Mouse (Mus musculus) liver, embryonic 13.5 days (tissue): ENCODE data around the gene Prx. TPM values are rescaled to one million over a fixed set of nuclear protein-coding genes. Genes with fewer than 3 reads are reported as not detected.
A peak's percentile ranks its signal among the peaks of the same experiment; 100 is the strongest.
"Not testable (repeated sequence)": the region's sequence is repeated elsewhere in the genome, so short reads cannot be mapped to it uniquely, and the experiment has no call there.

Source experiments
- ATAC-seq: fragments of 200-750 bp; cut with Nextera tagmentation; 2 replicates; pipeline ENCODE4 v1.8.0; 2017; ENCODE audit warnings: low read depth, mild to moderate bottlenecking, moderate number of reproducible peaks, moderate library complexity
- DNase-seq: peaks from one replicate; pipeline ENCODE4 v3.0.0; 2022
- H3K27ac ChIP-seq: fragments of 300-500 bp; sonication (generic); 2 replicates; pipeline ENCODE4 v1.5.1; 2015; ENCODE audit warnings: moderate library complexity, mild to moderate bottlenecking, inconsistent platforms
- H3K27me3 ChIP-seq: fragments of 300-500 bp; sonication (generic); 2 replicates; pipeline ENCODE4 v1.6.1; 2015; ENCODE audit warnings: mild to moderate bottlenecking, inconsistent platforms
- H3K36me3 ChIP-seq: fragments of 300-500 bp; sonication (generic); 2 replicates; pipeline ENCODE4 v1.6.1; 2015; ENCODE audit warnings: mild to moderate bottlenecking, inconsistent platforms
- H3K4me1 ChIP-seq: fragments of 300-500 bp; sonication (generic); replicated peaks from 2 replicates; pipeline ENCODE4 v1.6.1; 2015; ENCODE audit warnings: inconsistent platforms
- H3K4me2 ChIP-seq: fragments of 300-500 bp; sonication (generic); 2 replicates; pipeline ENCODE4 v1.6.1; 2015; ENCODE audit warnings: inconsistent platforms, mild to moderate bottlenecking, moderate library complexity
- H3K4me3 ChIP-seq: fragments of 300-500 bp; sonication (generic); replicated peaks from 2 replicates; pipeline ENCODE4 v1.5.1; 2015; ENCODE audit warnings: mild to moderate bottlenecking, inconsistent platforms
- H3K9ac ChIP-seq: fragments of 300-500 bp; sonication (generic); 2 replicates; pipeline ENCODE4 v1.6.1; 2015; ENCODE audit warnings: mild to moderate bottlenecking, inconsistent platforms
- H3K9me3 ChIP-seq: fragments of 300-500 bp; sonication (generic); replicated peaks from 2 replicates; pipeline ENCODE4 v1.6.1; 2016; ENCODE audit warnings: inconsistent platforms
- WGBS: fragments of 180-500 bp; shearing (Covaris S2); methylation state at CpG from one replicate; pipeline ENCODE4 v1.1.7; 2015; ENCODE audit not compliant: insufficient replicate concordance; 5-methylcytosine and 5-hydroxymethylcytosine counted together
- polyA plus RNA-seq: library from polyadenylated mRNA; unstranded; fragments of >200 nt; fragmentation: Nextera tagmentation; extraction: Ambion mirVana; gene quantifications from 2 replicates; pipeline ENCODE4 v1.2.1, GENCODE M21; 2015

Prx gene
- polyA plus RNA-seq, 1 experiment from 2014 or later: 0.78 TPM

DNA sequence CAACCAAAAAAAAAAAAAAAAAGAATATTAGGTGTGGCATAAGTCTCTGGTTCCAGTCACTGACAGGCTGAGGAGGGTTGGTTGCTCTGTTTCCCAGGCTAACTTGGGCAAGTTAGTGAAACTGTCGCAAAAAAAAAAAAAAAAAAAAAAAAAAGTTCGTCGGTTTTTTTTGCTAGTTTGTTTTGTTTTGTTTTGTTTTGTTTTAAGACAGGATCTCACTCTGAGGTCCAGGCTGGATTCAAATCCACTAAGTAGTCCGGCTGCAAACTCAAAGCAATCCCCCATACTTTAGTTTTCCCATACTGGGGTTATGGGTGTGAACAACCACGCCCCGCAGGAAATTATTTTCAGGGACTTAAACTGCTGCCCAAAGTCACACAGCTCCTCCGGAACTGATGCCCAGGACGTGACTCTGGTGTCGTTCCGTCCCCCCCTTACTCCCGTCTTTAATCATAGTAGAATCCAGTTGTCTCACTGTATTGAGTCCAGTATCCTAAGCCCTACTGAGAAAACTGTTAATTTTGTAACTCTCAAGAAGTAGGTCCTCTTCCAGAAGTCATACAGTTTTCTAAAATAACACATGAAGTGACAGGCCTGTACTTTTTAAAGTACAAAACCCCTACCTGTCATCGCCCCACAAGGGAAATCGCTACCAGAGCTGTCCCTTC lies 12.9 kb upstream of the Prx start:
- H3K4me3 ChIP-seq: peak overlapping the region; percentile 87
- peak overlapping the region; percentile 93 for H3K27ac ChIP-seq
- DNase-seq (peak; percentile 53), ATAC-seq (no peak)
- WGBS: 2% methylated on average over 13 of the region's 13 CpGs
- peak overlapping the region; percentile 93 for H3K9ac ChIP-seq
- peaks cover 82% of the 10 kb centered on the region for H3K4me1 ChIP-seq
- peaks cover 15% of the 10 kb centered on the region for H3K36me3 ChIP-seq
- H3K27me3 ChIP-seq: no peaks in the 10 kb centered on the region
- H3K9me3 ChIP-seq: no peaks in the 10 kb centered on the region
- peak overlapping the region; percentile 81 for H3K4me2 ChIP-seq

DNA sequence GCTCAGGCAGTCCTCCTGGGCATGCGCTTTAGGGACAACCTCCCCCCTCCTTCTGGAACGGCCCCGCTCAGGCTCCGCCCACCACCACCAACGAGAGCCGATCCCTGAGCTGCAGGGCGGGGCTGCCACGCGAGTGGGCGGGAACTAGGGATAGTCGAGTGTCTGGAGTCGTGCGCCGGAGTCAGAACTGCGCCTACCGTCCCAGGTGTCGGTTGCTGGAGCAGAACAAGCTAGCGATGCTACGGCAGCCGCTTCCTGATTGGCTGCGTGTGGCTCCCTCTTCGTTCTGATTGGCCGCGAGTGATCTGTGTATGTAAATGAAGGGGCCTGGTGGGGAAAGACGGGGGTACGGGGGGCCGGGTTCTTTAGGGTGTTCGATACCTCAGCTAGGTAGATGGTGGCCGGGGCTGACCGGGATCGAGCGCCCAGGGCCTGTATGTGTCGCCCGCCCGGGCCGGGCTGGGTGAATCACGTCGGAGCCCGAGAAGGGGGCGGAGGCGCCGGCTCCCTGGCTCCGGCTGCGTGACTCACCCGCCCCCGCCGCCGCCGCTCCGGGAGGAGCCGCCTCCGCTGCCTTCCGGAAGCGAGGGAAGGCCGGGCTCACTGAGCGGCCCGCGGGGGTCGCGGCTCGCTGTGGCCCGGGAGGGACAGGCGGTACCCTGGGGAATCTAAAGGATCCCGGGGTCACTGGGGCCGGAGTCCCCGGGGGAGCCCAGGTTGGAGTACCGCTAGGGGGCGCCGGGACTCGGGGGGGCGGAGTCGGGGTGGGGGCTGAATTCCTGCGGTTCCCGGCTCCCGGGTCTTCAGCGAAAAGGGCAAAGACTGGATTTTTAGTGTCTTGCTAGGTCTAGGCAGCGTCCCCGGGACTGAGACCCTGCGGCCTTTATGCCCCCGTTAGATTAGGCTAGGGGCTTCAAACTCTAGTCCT lies 12.1 kb upstream of the Prx start, which contains the start of gene Sertad1:
Sertad1 (plus strand) TSS at position 141 of the 928 bp plus-strand sequence.
- Histone ChIP-seq H3K9me3 (no peaks in the 10 kb centered on the region), H3K27me3 (no peaks in the 10 kb centered on the region), H3K27ac (peak within 1 kb of the TSS; percentile 93), H3K4me1 (peaks cover 83% of the 10 kb centered on the region), H3K4me3 (peak within 1 kb of the TSS; percentile 87), H3K9ac (peak within 1 kb of the TSS; percentile 93), H3K4me2 (peak within 1 kb of the TSS; percentile 81), H3K36me3 (peaks cover 15% of the 10 kb centered on the region)
- WGBS: under 1% methylated on average over 75 of the region's 80 CpGs
- ATAC-seq (peak; percentile 78), DNase-seq (peak; percentile 100)

DNA sequence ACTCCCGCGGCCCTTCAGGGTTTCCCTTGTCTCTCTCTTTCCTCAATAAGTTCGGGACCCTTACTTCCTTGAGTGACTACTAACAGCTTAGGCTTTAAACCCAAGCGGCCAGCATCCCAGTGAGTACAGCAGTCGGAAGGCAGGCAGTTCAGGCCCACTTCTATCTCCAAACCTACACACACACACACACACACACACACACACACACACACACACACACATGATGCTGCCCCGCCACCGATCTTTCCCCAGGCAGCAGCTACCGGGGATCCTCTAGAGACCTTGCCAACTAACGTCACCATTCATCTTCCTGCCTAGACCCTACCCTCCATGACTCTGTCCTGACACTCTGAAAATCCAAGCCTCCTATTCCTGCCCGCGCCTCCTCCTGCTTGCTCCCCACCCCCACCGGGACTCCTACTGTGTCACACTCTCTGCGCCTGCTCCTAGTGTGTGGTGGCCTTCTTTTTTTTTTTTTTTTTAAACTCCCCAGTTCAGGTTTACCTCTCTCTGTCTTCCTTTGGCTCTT lies 11.3 kb upstream of the Prx start:
- no peaks in the 10 kb centered on the region for H3K27me3 ChIP-seq
- DNase-seq: peak; percentile 48
- H3K9me3 ChIP-seq: no peaks in the 10 kb centered on the region
- peak overlapping the region; percentile 87 for H3K4me3 ChIP-seq
- WGBS: 2% methylated on average over 13 of the region's 13 CpGs
- H3K9ac ChIP-seq: peak overlapping the region; percentile 93
- peak overlapping the region; percentile 81 for H3K4me2 ChIP-seq
- H3K36me3 ChIP-seq: peaks cover 15% of the 10 kb centered on the region
- peaks cover 83% of the 10 kb centered on the region for H3K4me1 ChIP-seq
- ATAC-seq: no peak
- H3K27ac ChIP-seq: peak overlapping the region; percentile 93

DNA sequence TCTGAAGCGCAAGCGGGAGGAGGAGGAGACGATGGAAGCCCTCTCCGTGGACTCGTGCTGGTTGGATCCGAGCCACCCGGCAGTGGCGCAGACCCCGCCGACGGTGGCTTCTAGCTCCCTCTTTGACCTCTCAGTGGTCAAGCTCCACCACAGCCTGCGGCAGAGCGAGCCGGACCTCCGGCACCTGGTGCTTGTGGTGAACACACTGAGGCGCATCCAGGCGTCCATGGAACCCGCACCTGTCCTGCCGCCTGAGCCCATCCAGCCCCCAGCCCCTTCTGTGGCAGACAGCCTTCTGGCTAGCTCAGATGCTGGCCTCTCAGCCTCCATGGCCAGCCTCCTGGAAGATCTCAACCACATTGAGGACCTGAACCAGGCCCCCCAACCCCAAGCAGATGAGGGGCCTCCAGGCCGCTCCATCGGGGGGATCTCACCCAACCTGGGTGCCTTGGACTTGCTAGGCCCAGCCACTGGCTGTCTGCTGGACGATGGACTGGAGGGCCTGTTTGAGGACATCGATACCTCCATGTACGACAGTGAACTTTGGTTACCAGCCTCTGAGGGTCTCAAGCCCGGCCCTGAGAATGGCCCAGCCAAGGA lies 9.8 kb upstream of the Prx start:
- ATAC-seq: no peak
- DNase-seq: no peak
- 86% methylated on average over 25 of the region's 25 CpGs for WGBS

DNA sequence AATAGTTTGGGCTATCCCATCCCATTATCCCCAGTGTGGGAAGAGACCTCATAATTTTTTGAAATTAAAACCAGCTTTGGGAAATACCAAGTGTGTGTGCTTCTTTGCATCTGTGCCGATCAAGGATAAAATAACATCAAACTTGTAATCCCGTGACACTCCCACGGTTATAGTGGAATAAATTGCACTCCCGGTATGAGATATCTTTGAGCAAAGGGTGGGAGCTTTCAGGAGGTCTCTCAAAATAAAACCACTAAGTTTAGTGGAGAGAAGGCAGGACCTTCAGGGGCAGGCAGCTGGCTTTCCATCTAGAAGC lies 8.9 kb upstream of the Prx start:
- ATAC-seq: no peak
- Histone ChIP-seq H3K27ac (peak overlapping the region; percentile 93), H3K9ac (peak overlapping the region; percentile 80), H3K9me3 (no peaks in the 10 kb centered on the region), H3K4me1 (peaks cover 77% of the 10 kb centered on the region), H3K4me3 (peak overlapping the region; percentile 60), H3K27me3 (no peaks in the 10 kb centered on the region), H3K4me2 (peak overlapping the region; percentile 81), H3K36me3 (peaks cover 15% of the 10 kb centered on the region)
- WGBS: 26% methylated on average over 4 of the region's 4 CpGs
- DNase-seq: no peak

More for the DNA sequence above, 9.8 kb upstream of the Prx start:
- Histone ChIP-seq H3K27me3 (no peaks in the 10 kb centered on the region), H3K4me1 (peaks cover 79% of the 10 kb centered on the region), H3K9me3 (no peaks in the 10 kb centered on the region), H3K4me3 (peak overlapping the region; percentile 60), H3K4me2 (peak overlapping the region; percentile 81), H3K27ac (peak overlapping the region; percentile 93), H3K36me3 (peaks cover 15% of the 10 kb centered on the region), H3K9ac (peak overlapping the region; percentile 80)

DNA sequence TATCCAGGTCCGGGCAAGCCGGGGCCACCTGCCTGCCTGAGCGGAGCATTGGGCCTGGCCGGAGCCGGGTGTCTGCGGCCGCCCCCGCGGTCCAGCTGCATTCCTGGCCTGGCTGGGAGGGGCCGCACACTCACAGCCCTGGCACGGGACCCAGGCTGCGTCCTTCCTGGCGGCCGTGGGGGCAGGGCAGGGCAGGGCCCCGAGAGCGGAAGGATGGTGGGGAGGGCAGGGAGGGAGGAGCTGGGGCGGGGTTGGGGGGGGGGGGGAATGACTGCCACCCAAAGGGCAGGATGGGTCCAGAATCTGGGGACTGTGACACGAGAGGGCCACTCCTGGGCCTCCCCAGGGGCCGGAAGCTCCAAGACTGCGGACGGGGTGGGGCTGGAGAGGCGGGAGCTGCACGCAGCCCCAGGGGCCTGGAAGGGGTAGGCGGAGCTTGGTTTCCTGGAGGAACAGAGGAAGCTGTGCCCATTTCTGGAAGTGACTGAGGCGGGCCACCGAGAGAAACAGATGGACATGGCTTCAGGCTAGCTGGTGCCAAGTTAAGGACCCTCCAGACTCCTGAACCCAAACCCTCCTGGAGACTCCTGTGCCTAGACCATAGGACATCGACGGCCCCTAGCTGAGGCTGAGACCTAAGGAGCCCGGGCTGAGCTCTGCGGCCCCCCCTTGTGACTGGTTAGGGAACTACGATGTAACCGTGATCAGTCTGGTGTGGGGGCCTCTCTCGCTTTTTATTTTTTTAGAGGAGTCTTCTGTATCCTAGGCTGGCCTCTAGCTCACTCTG lies 8.4 kb upstream of the Prx start:
- Histone ChIP-seq H3K27me3 (no peaks in the 10 kb centered on the region), H3K9me3 (no peaks in the 10 kb centered on the region), H3K4me3 (peak overlapping the region; percentile 60), H3K4me1 (peaks cover 73% of the 10 kb centered on the region), H3K9ac (peak overlapping the region; percentile 80), H3K27ac (peak overlapping the region; percentile 93), H3K4me2 (peak overlapping the region; percentile 81), H3K36me3 (peaks cover 15% of the 10 kb centered on the region)
- ATAC-seq (peak; percentile 89), DNase-seq (peak; percentile 94)
- WGBS: 0% methylated on average over 33 of the region's 33 CpGs

DNA sequence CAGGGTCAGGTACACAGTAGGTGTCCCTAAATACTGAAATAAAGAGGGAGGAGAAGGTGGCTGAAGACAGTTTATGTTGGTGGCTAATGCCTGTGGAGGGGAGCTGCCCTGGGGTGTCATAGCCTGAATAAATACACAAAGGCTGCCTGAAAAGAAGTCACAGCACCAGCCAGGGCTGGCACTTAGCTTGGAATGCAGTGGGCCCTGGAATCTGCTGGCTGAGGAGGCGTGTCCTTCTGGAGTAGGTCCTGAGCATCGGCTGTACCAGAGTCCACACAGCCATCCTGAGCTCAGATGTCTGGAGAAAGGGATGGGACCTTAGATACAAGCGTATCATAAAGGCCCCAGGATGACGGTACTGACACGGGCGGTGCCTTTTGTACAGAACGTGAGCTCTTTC lies 7.3 kb upstream of the Prx start:
- 0 out of 2 replicates have a peak overlapping the region, but pooled peaks have one; percentile 60 for H3K4me3 ChIP-seq
- no peak for DNase-seq
- 75% methylated on average over 7 of the region's 7 CpGs for WGBS
- peaks cover 72% of the 10 kb centered on the region for H3K4me1 ChIP-seq
- peak overlapping the region; percentile 81 for H3K4me2 ChIP-seq
- peak overlapping the region; percentile 93 for H3K27ac ChIP-seq
- ATAC-seq: no peak
- H3K9me3 ChIP-seq: no peaks in the 10 kb centered on the region
- H3K27me3 ChIP-seq: no peaks in the 10 kb centered on the region
- H3K9ac ChIP-seq: peak overlapping the region; percentile 80
- peaks cover 15% of the 10 kb centered on the region for H3K36me3 ChIP-seq

DNA sequence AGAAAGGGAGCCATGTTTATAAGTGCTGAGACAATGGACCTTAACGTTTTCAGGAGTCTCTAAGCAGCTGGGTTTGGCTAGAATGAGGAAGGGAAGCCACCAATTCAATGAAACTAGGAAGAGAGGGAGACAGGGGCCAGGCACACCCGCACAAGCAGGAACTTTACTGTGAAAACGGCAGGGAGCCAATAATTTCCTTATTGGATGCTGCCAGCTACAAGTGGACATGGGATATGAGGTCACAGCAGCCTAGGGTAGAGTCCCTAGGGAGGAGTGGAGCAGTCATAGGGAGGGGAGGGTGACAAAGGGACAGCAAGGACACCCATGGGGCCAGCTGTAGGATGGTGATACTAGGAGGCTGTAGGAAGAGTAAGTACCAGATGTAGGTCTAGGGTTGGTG lies 6.1 kb upstream of the Prx start:
- Histone ChIP-seq H3K36me3 (peaks cover 15% of the 10 kb centered on the region), H3K9me3 (no peaks in the 10 kb centered on the region), H3K4me2 (no peak overlapping the region), H3K27ac (peak overlapping the region; percentile 93), H3K4me3 (no peak overlapping the region), H3K4me1 (peaks cover 75% of the 10 kb centered on the region), H3K9ac (0 out of 2 replicates have a peak overlapping the region, but pooled peaks have one; percentile 80), H3K27me3 (no peaks in the 10 kb centered on the region)
- DNase-seq: no peak
- ATAC-seq: no peak
- WGBS: 46% methylated on average over 3 of the region's 3 CpGs

DNA sequence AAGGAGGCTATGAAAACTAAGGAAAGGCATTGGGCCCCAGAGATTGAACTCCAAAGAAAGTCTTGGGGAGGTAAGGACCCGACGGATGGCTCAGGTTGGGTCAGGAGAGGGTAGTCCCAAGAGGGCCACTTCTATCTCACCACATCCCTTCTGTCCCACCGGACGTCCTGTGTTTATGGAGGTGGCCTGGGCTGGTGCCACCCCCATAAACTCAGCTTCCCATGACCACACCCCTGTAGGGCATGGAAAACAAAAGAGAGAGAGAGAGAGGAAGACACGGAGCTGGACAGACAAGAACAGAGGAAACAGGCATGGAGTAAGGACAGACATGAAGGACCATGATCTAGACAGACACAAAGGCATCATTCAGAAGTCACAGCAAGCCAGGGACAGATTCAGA lies 5.7 kb upstream of the Prx start:
- Histone ChIP-seq H3K36me3 (peaks cover 15% of the 10 kb centered on the region), H3K9me3 (no peaks in the 10 kb centered on the region), H3K4me1 (peaks cover 71% of the 10 kb centered on the region), H3K4me3 (no peak overlapping the region), H3K4me2 (no peak overlapping the region), H3K27ac (peak overlapping the region; percentile 93; the same call in 1 of the 2 replicates), H3K9ac (0 out of 2 replicates have a peak overlapping the region, but pooled peaks have one; percentile 80), H3K27me3 (no peaks in the 10 kb centered on the region)
- ATAC-seq: no peak
- no peak for DNase-seq
- WGBS: 73% methylated on average over 5 of the region's 5 CpGs

DNA sequence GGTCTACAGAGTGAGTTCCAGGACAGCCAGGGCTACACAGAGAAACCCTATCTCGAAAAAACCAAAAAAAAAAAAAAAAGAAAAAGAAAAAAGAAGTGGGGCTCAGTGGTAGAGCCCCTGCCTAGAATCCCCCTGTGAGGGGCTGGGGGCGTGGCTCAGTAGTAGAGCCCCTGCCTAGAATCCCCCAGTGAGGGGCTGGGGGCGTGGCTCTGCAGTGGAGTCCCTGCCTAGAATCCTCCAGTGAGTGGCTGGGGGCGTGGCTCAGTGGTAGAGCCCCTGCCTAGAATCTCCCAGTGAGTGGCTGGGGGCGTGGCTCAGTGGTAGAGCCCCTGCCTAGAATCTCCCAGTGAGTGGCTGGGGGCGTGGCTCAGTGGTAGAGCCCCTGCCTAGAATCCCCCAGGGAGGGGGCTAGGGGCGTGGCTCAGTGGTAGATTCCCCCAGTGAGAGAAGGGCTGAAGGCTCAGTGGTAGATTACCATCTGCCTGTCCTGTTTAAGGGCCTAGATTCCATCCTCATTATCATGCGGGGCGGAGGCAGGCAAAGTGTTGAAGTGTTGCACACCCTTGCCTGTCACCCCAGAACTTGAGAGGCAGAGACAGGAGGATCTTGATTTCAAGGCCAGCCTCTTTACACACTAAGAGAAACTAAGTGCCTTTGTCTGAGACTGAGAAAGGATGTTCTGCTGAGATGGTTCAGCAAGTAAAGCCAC lies 4.3 kb upstream of the Prx start:
- 71% methylated on average over 9 of the region's 9 CpGs for WGBS
- not testable (repeated sequence) for H3K9ac ChIP-seq, DNase-seq, H3K9me3 ChIP-seq, H3K4me2 ChIP-seq, H3K36me3 ChIP-seq, ATAC-seq, H3K27me3 ChIP-seq, H3K4me3 ChIP-seq, H3K27ac ChIP-seq
- peaks cover 57% of the 10 kb centered on the region for H3K4me1 ChIP-seq
